Mouse (Mus musculus): ENCODE measurements at regions not wholly inside any gene's neighbourhood (a gene's known extent, or its start where the extent isn't known, plus 50 kb on each side); places are given as distances from the start of the nearest gene placed in this dataset.
"Not testable (repeated sequence)": the region's sequence is repeated elsewhere in the genome, so short reads cannot be mapped to it uniquely, and the experiment has no call there.

- not testable (repeated sequence) for ATAC-seq; H3K9me3 ChIP-seq (ENCODE audit: low read length); H3K4me2 ChIP-seq (ENCODE audit: low read depth); DNase-seq; H3K9ac ChIP-seq; H3K4me3 ChIP-seq (ENCODE audit: low read depth, low read length); H3K27me3 ChIP-seq (ENCODE audit: insufficient read depth, low read length); H3K4me1 ChIP-seq (ENCODE audit: insufficient read depth); H3K27ac ChIP-seq (ENCODE audit: low read depth, low read length); H3K36me3 ChIP-seq (ENCODE audit: insufficient read depth)
Observed at GRCm38 (mm10) chr15:19980625-19981024, 468.4 kb upstream of the Cdh12 start.

DNA sequence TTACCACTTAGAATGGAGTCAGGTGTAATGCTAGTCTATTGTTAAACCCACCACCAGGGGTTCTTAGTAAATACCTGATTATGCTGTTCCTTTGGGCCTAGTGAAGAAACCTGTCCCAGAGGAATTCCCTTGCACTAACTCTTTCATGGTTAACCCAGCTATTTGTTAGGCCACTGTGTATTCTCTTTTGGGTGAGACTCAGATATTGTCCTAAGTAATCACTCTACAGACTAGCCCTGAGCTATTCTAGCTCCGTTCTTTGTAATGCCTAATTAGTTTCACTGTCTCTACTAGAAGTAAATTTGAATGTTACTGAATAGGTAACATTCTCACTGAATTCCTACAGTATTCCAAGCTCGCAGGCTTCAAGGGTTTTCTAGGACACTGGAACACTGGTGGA lies 464.1 kb upstream of the Cdh12 start:
- H3K4me3 ChIP-seq (ENCODE audit: low read depth, low read length); H3K27me3 ChIP-seq (ENCODE audit: insufficient read depth, low read length); H3K27ac ChIP-seq (ENCODE audit: low read depth, low read length); H3K4me1 ChIP-seq (ENCODE audit: insufficient read depth); DNase-seq; H3K4me2 ChIP-seq (ENCODE audit: low read depth); H3K9ac ChIP-seq; H3K9me3 ChIP-seq (ENCODE audit: low read length); ATAC-seq; H3K36me3 ChIP-seq (ENCODE audit: insufficient read depth): not testable (repeated sequence)
- 31% methylated on average over 2 of the region's 2 CpGs for WGBS

- no peak for TF ChIP-seq CTCF (IDR thresholded peaks at IDR 0.05; ENCODE audit: low read depth)
- Histone ChIP-seq H3K36me3 (ENCODE audit: insufficient read depth) (no peaks in the 10 kb centered on the region), H3K27ac (ENCODE audit: low read depth, low read length) (no peak overlapping the region), H3K9me3 (ENCODE audit: low read length) (no peaks in the 10 kb centered on the region), H3K4me3 (ENCODE audit: low read depth, low read length) (no peak overlapping the region), H3K4me2 (ENCODE audit: low read depth) (no peak overlapping the region), H3K9ac (no peak overlapping the region), H3K27me3 (ENCODE audit: insufficient read depth, low read length) (no peaks in the 10 kb centered on the region), H3K4me1 (ENCODE audit: insufficient read depth) (no peaks in the 10 kb centered on the region)
- WGBS: 35% methylated on average over 1 of the region's 1 CpGs
- DNase-seq (peak; percentile 10), ATAC-seq (peak; percentile 20; the same call in 1 of the 2 replicates)
Observed at GRCm38 (mm10) chr15:20031772-20032171, 417.3 kb upstream of the Cdh12 start.

DNA sequence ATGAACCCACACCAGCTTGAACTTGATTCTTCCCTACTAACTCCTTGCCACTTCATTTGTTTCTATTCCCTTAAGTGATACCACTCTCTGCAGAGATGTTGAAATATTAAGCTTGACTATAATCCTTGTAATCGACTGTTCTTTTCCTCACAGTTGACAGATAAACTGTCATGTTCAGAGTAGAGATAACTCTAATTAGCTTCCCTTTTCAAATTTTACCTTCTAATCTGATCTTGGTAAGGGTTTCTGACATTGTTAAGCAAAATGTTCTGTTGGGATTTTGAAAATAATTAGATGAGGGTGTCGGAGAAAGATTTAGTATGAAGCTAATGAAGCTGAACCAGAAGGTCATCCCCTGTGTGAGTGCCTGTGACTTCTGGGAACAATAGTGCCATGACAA lies 414.7 kb upstream of the Cdh12 start:
- DNase-seq (no peak), ATAC-seq (no peak)
- Histone ChIP-seq H3K27ac (ENCODE audit: low read depth, low read length) (no peak overlapping the region), H3K4me3 (ENCODE audit: low read depth, low read length) (no peak overlapping the region), H3K27me3 (ENCODE audit: insufficient read depth, low read length) (no peaks in the 10 kb centered on the region), H3K4me1 (ENCODE audit: insufficient read depth) (no peaks in the 10 kb centered on the region), H3K9me3 (ENCODE audit: low read length) (no peaks in the 10 kb centered on the region), H3K36me3 (ENCODE audit: insufficient read depth) (no peaks in the 10 kb centered on the region), H3K9ac (no peak overlapping the region), H3K4me2 (ENCODE audit: low read depth) (no peak overlapping the region)
- 80% methylated on average over 2 of the region's 2 CpGs for WGBS
- no peak for TF ChIP-seq CTCF (IDR thresholded peaks at IDR 0.05; ENCODE audit: low read depth)

DNA sequence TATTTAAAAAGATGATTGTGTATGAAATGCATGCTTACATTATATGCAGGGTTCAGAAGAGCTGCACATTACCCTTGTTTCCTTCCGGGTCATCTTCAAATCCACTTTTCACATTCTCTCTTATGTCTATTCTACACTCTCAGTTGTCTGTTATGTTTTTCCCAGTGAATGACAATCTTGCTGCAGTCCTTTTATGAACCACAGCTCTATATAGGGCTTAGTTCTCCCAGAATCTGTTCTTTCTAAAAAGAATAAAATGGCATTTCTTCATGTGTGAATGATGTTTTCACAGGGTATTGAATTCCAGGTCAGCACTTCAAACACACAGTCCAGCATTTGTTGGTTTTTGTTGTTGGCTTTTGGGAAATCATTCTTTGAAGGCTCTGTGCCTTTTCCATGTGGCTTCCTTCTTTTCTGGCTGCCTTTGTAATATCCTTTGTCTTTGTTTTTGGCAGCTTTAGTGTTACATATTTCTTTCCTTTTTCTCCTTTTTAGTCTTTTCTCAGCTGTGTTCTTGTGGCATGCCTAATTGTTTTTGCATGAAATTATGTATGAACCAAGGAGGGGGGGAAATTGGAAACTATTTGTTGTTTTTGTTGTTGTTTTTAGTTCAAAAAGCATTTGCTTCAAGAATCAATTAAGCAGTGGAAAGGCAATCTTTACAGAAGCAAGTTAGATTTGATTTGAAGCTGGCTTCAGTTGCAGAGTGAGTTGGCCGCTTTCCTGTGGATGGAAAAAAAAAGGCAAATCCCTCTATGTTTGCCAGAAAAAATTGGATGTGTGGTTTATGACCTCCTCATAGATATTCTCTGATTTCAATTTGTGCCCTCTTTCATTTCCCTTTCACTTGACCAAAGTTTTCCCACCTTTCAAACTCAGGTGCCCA lies 410.3 kb upstream of the Cdh12 start:
- no peak overlapping the region for H3K9ac ChIP-seq
- H3K36me3 ChIP-seq (ENCODE audit: insufficient read depth): no peaks in the 10 kb centered on the region
- H3K27me3 ChIP-seq (ENCODE audit: insufficient read depth, low read length): no peaks in the 10 kb centered on the region
- peak; percentile 82 for ATAC-seq
- H3K4me2 ChIP-seq (ENCODE audit: low read depth): no peak overlapping the region
- no peak overlapping the region for H3K4me3 ChIP-seq (ENCODE audit: low read depth, low read length)
- WGBS: 54% methylated on average over 2 of the region's 2 CpGs
- no peaks in the 10 kb centered on the region for H3K9me3 ChIP-seq (ENCODE audit: low read length)
- peak; percentile 68 for DNase-seq
- H3K27ac ChIP-seq (ENCODE audit: low read depth, low read length): peak overlapping the region; percentile 11
- no peak for TF ChIP-seq CTCF (IDR thresholded peaks at IDR 0.05; ENCODE audit: low read depth)
- H3K4me1 ChIP-seq (ENCODE audit: insufficient read depth): no peaks in the 10 kb centered on the region

DNA sequence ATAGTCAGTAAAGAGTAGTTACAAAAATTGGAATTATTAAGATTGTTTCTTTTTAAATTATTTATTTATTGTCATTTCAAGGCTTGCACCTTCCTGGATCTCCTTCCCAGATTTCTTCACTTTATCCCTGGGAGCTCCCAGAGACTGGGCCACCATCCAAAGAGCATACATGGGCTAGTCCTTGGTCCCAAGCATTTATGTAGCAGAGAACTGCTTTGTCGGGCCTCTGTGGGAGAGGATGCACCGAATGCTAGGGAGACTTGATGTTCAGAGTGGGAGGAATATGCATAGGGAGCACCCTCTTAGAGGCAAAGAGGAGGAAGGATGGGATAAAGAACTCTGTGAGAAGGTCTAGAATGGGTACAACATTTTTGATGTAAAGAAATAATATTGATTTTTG lies 409.0 kb upstream of the Cdh12 start:
- H3K4me1 ChIP-seq (ENCODE audit: insufficient read depth): no peaks in the 10 kb centered on the region
- ATAC-seq (no peak), DNase-seq (no peak)
- no peak for TF ChIP-seq CTCF (IDR thresholded peaks at IDR 0.05; ENCODE audit: low read depth)
- 81% methylated on average over 2 of the region's 2 CpGs for WGBS
- no peak overlapping the region for H3K9ac ChIP-seq
- no peaks in the 10 kb centered on the region for H3K36me3 ChIP-seq (ENCODE audit: insufficient read depth)
- H3K4me3 ChIP-seq (ENCODE audit: low read depth, low read length): no peak overlapping the region
- H3K9me3 ChIP-seq (ENCODE audit: low read length): no peaks in the 10 kb centered on the region
- no peaks in the 10 kb centered on the region for H3K27me3 ChIP-seq (ENCODE audit: insufficient read depth, low read length)
- H3K27ac ChIP-seq (ENCODE audit: low read depth, low read length): no peak overlapping the region
- no peak overlapping the region for H3K4me2 ChIP-seq (ENCODE audit: low read depth)

DNA sequence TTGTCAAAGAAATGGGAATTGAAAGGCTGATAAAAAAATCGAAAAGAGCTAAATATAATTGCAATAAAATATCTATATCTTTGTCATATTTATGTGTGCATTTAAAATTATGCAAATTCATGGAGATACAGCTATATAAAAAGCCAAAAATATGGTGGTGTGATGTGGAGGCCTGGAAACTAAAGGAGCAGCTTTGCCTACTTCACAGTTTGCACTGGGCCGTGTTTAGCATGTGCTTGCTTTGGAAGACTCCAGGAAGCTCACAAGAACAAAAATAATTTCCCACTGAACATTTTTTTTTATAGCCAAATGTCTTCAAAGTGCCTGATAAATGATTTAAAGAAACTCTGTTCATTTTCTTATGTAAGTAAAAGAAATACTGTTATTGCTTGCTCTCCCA lies 364.1 kb upstream of the Cdh12 start:
- no peaks in the 10 kb centered on the region for H3K27me3 ChIP-seq (ENCODE audit: insufficient read depth, low read length)
- H3K9ac ChIP-seq: no peak overlapping the region
- no peak overlapping the region for H3K4me3 ChIP-seq (ENCODE audit: low read depth, low read length)
- TF ChIP-seq CTCF (IDR thresholded peaks at IDR 0.05; ENCODE audit: low read depth): no peak
- H3K27ac ChIP-seq (ENCODE audit: low read depth, low read length): no peak overlapping the region
- 64% methylated on average over 2 of the region's 2 CpGs for WGBS
- peak; percentile 88 for ATAC-seq
- no peaks in the 10 kb centered on the region for H3K9me3 ChIP-seq (ENCODE audit: low read length)
- no peaks in the 10 kb centered on the region for H3K36me3 ChIP-seq (ENCODE audit: insufficient read depth)
- DNase-seq: peak; percentile 35
- no peak overlapping the region for H3K4me2 ChIP-seq (ENCODE audit: low read depth)
- H3K4me1 ChIP-seq (ENCODE audit: insufficient read depth): no peaks in the 10 kb centered on the region

Measured in forebrain, postnatal 0 days (tissue).